Mouse (Mus musculus) macrophage (primary cell): ENCODE results near the gene Dnajc7. TPM values are rescaled to one million over a fixed set of nuclear protein-coding genes. Genes with fewer than 3 reads are reported as not detected.
"Not testable (repeated sequence)": the region's sequence is repeated elsewhere in the genome, so short reads cannot be mapped to it uniquely, and the experiment has no call there.

ENCODE experiments used
- H3K27ac ChIP-seq: fragments of 350-480 bp; formaldehyde crosslinking; 2 replicates; pipeline ENCODE4 v1.9.0; 2021
- H3K36me3 ChIP-seq: fragments of 350-480 bp; formaldehyde crosslinking; 2 replicates; pipeline ENCODE4 v1.9.0; 2021; ENCODE audit errors: inconsistent target
- H3K4me3 ChIP-seq: fragments of 350-480 bp; formaldehyde crosslinking; 2 replicates; pipeline ENCODE4 v1.9.0; 2021; ENCODE audit errors: inconsistent target
- H3K79me2 ChIP-seq: fragments of 350-480 bp; formaldehyde crosslinking; 2 replicates; pipeline ENCODE4 v1.9.0; 2021; ENCODE audit errors: inconsistent target
- WGBS: methylation state at CpG from one replicate; pipeline ENCODE4 v1.1.7; 2026; ENCODE audit warnings: inconsistent platforms; ENCODE audit not compliant: missing documents; 5-methylcytosine and 5-hydroxymethylcytosine counted together
- polyA plus RNA-seq: library from polyadenylated mRNA; stranded (reverse); fragments of 250-400 nt; gene quantifications from 3 replicates; pipeline ENCODE4 v1.2.4, GENCODE M21; 2018; ENCODE audit warnings: inconsistent platforms

The Dnajc7 gene
- polyA plus RNA-seq, 1 experiment from 2014 or later: 172 TPM

- no peaks in the 10 kb centered on the region for H3K36me3 ChIP-seq
- H3K79me2 ChIP-seq: no peaks in the 10 kb centered on the region
- H3K27ac ChIP-seq: no peak overlapping the region
- 19% methylated on average over 1 of the region's 1 CpGs for WGBS
- no peak overlapping the region for H3K4me3 ChIP-seq
Observed at GRCm38 (mm10) chr11:100535996-100536395, 84.0 kb downstream of the Dnajc7 start.

GRCm38 (mm10) chr11:100534821-100535220 is 85.1 kb downstream of the Dnajc7 start:
- H3K4me3 ChIP-seq: not testable (repeated sequence)
- 99% methylated on average over 6 of the region's 6 CpGs for WGBS

GRCm38 (mm10) chr11:100534411-100534810 is 85.6 kb downstream of the Dnajc7 start:
- 85% methylated on average over 2 of the region's 2 CpGs for WGBS
- not testable (repeated sequence) for H3K79me2 ChIP-seq, H3K4me3 ChIP-seq, H3K36me3 ChIP-seq, H3K27ac ChIP-seq

More at GRCm38 (mm10) chr11:100534821-100535220, 85.1 kb downstream of the Dnajc7 start:
- not testable (repeated sequence) for H3K27ac ChIP-seq, H3K79me2 ChIP-seq, H3K36me3 ChIP-seq

GRCm38 (mm10) chr11:100533871-100534270 is 86.1 kb downstream of the Dnajc7 start:
- H3K36me3 ChIP-seq: no peaks in the 10 kb centered on the region
- H3K79me2 ChIP-seq: no peaks in the 10 kb centered on the region
- H3K4me3 ChIP-seq: no peak overlapping the region
- 100% methylated on average over 5 of the region's 6 CpGs for WGBS
- no peak overlapping the region for H3K27ac ChIP-seq

Other genes with a start within 250 kb of the Dnajc7 start
- gene Jup, start 222.4 kb downstream of the Dnajc7 start, polyA plus RNA-seq: 2.6 to 3.1 TPM (median 2.9 TPM) in 3 replicates
- 0.10 TPM in 1 of 3 replicates, not detected in the others for gene P3h4, start 205.3 kb downstream of the Dnajc7 start, polyA plus RNA-seq
- not detected in 3 replicates for gene Fkbp10, start 204.5 kb downstream of the Dnajc7 start, polyA plus RNA-seq
- 10.7 to 17.3 TPM (median 13.4 TPM) in 3 replicates for gene Nt5c3b, start 178.4 kb downstream of the Dnajc7 start, polyA plus RNA-seq
- gene Klhl10, start 178.3 kb downstream of the Dnajc7 start, polyA plus RNA-seq: 0.07 TPM in 1 of 3 replicates, not detected in the others
- gene Klhl11, start 147.4 kb downstream of the Dnajc7 start, polyA plus RNA-seq: 2.1 to 4.8 TPM (median 4.6 TPM) in 3 replicates
- gene Acly, start 92.2 kb downstream of the Dnajc7 start, polyA plus RNA-seq: 70.4 to 111 TPM (median 89.5 TPM) in 3 replicates
- 0.11 to 0.12 TPM in 2 of 3 replicates, not detected in the other for gene Ttc25, start 74.6 kb downstream of the Dnajc7 start, polyA plus RNA-seq
- 26.5 to 58.0 TPM (median 47.3 TPM) in 3 replicates for gene Cnp, start 45.3 kb downstream of the Dnajc7 start, polyA plus RNA-seq
- gene Nkiras2, start 924 bp downstream of the Dnajc7 start, polyA plus RNA-seq: 44.7 to 60.7 TPM (median 47.9 TPM) in 3 replicates
- 0.14 to 1.2 TPM (median 0.57 TPM) in 3 replicates for gene Zfp385c, start 72.3 kb upstream of the Dnajc7 start, polyA plus RNA-seq
- 42.8 to 129 TPM (median 87.0 TPM) in 3 replicates for gene Dhx58, start 84.1 kb upstream of the Dnajc7 start, polyA plus RNA-seq
- 22.4 to 41.0 TPM (median 23.3 TPM) in 3 replicates for gene Kat2a, start 92.3 kb upstream of the Dnajc7 start, polyA plus RNA-seq
- not detected in 3 replicates for gene Hspb9, start 93.7 kb upstream of the Dnajc7 start, polyA plus RNA-seq
- gene Rab5c, start 118.0 kb upstream of the Dnajc7 start, polyA plus RNA-seq: 348 to 578 TPM (median 378 TPM) in 3 replicates
- not detected in 3 replicates for gene Kcnh4, start 139.8 kb upstream of the Dnajc7 start, polyA plus RNA-seq
- not detected in 3 replicates for gene Hcrt, start 142.8 kb upstream of the Dnajc7 start, polyA plus RNA-seq
- gene Ghdc, start 150.8 kb upstream of the Dnajc7 start, polyA plus RNA-seq: 11.6 to 15.9 TPM (median 14.3 TPM) in 3 replicates
- 16.7 to 27.2 TPM (median 18.9 TPM) in 3 replicates for gene Stat5b, start 230.6 kb upstream of the Dnajc7 start, polyA plus RNA-seq
- 10.0 to 16.3 TPM (median 11.7 TPM) in 3 replicates for gene Stat5a, start 239.2 kb upstream of the Dnajc7 start, polyA plus RNA-seq